Mouse (Mus musculus) CH12.LX (cell line): Measurements from ENCODE around the gene Mknk2. TPM values are rescaled to one million over a fixed set of nuclear protein-coding genes. Genes with fewer than 3 reads are reported as not detected.
A peak's percentile ranks its signal among the peaks of the same experiment; 100 is the strongest.

Experiments
- DNase-seq: peaks from one replicate; pipeline ENCODE4 v3.0.0-alpha.2; 2013; ENCODE audit errors: extremely low read depth
- H3K27ac ChIP-seq: 2 replicates; pipeline ENCODE4 v1.5.1; 2012; ENCODE audit warnings: low read depth, mild to moderate bottlenecking, control low read depth, moderate library complexity; ENCODE audit not compliant: insufficient read depth
- H3K27me3 ChIP-seq: replicated peaks from 2 replicates; pipeline ENCODE3; 2012; ENCODE audit warnings: inconsistent platforms
- H3K36me3 ChIP-seq, 2 experiments: replicated peaks in 1 of 2; 2 replicates each; pipeline versions ENCODE3 to v1.6.1; 2012; ENCODE audit warnings: inconsistent platforms in 1 of 2, low read length in 1 of 2, mild to moderate bottlenecking in 1 of 2, mixed read lengths in 1 of 2, moderate library complexity in 1 of 2; ENCODE audit not compliant: control insufficient read depth in 1 of 2, insufficient read depth in 1 of 2
- H3K4me1 ChIP-seq, 2 experiments: 2 replicates each; pipeline ENCODE4 v1.6.1; 2012; ENCODE audit warnings: inconsistent platforms in 1 of 2, moderate library complexity in 1 of 2; ENCODE audit not compliant: insufficient read depth in 2 of 2, control insufficient read depth in 1 of 2
- H3K4me2 ChIP-seq: 2 replicates; pipeline ENCODE4 v1.6.1; 2012; ENCODE audit warnings: low read depth, mild to moderate bottlenecking, control low read depth; ENCODE audit not compliant: poor library complexity, insufficient read depth, severe bottlenecking
- H3K4me3 ChIP-seq, 3 experiments: fragments of 150-350 bp in 1 of 3; sonication (generic) in 1 of 3; replicated peaks in 1 of 3; 2 replicates each; pipeline versions ENCODE3 to v1.5.1; 2011 to 2012; ENCODE audit warnings: low read depth in 2 of 3, low read length in 2 of 3, mild to moderate bottlenecking in 2 of 3, moderate library complexity in 2 of 3, control low read depth in 1 of 3, improper control_type of control experiment in 1 of 3, inconsistent platforms in 1 of 3, mixed read lengths in 1 of 3; ENCODE audit not compliant: poor library complexity in 1 of 3
- H3K79me2 ChIP-seq: replicated peaks from 2 replicates; pipeline ENCODE4 v1.6.1; 2012; ENCODE audit warnings: mild to moderate bottlenecking, moderate library complexity; ENCODE audit not compliant: control insufficient read depth, poor library complexity, insufficient read depth, severe bottlenecking; ENCODE audit errors: extremely low read depth
- H3K9ac ChIP-seq: 2 replicates; pipeline ENCODE4 v1.6.1; 2012; ENCODE audit warnings: low read depth, mild to moderate bottlenecking, control low read depth, moderate library complexity; ENCODE audit not compliant: insufficient read depth
- H3K9me3 ChIP-seq: replicated peaks from 2 replicates; pipeline ENCODE3; 2012; ENCODE audit warnings: low read length, inconsistent platforms, mixed read lengths
- BHLHE40 ChIP-seq: IDR thresholded peaks from 2 replicates; pipeline ENCODE4 v1.6.1; 2011; ENCODE audit warnings: mild to moderate bottlenecking, low read depth, low read length, improper control_type of control experiment
- CHD1 ChIP-seq: IDR thresholded peaks from 2 replicates; pipeline ENCODE4 v1.6.1; 2012; ENCODE audit warnings: low read depth, low read length, improper control_type of control experiment, inconsistent platforms
- CHD2 ChIP-seq: IDR thresholded peaks from 2 replicates; pipeline ENCODE4 v1.6.1; 2011; ENCODE audit warnings: low read length, improper control_type of control experiment
- CTCF ChIP-seq, 2 experiments: IDR thresholded peaks in 1 of 2; conservative IDR thresholded peaks in 1 of 2; 2 replicates each; pipeline ENCODE4 v1.5.1; 2011 to 2012; ENCODE audit warnings: low read depth in 2 of 2, low read length in 2 of 2, improper control_type of control experiment in 1 of 2, inconsistent platforms in 1 of 2, mild to moderate bottlenecking in 1 of 2, moderate library complexity in 1 of 2
- ELF1 ChIP-seq: IDR thresholded peaks from 2 replicates; pipeline ENCODE4 v1.6.1; 2014; ENCODE audit warnings: low read depth, mild to moderate bottlenecking, inconsistent platforms, low read length, improper control_type of control experiment
- EP300 ChIP-seq: IDR thresholded peaks from 2 replicates; pipeline ENCODE4 v1.6.1; 2011; ENCODE audit warnings: low read length, improper control_type of control experiment
- ETS1 ChIP-seq: conservative IDR thresholded peaks from 2 replicates; pipeline ENCODE4 v1.6.1; 2012; ENCODE audit warnings: low read depth, mild to moderate bottlenecking, inconsistent platforms, low read length, improper control_type of control experiment, moderate library complexity
- HCFC1 ChIP-seq: IDR thresholded peaks from 2 replicates; pipeline ENCODE4 v1.6.1; 2012; ENCODE audit warnings: low read depth, mild to moderate bottlenecking, inconsistent platforms, low read length, improper control_type of control experiment
- IRF4 ChIP-seq: IDR thresholded peaks from 2 replicates; pipeline ENCODE4 v1.6.1; 2014; ENCODE audit warnings: low read depth, mild to moderate bottlenecking, inconsistent platforms, low read length, improper control_type of control experiment
- JUN ChIP-seq: IDR thresholded peaks from 2 replicates; pipeline ENCODE4 v1.6.1; 2011; ENCODE audit warnings: low read depth, mild to moderate bottlenecking, low read length, improper control_type of control experiment, moderate library complexity; ENCODE audit not compliant: insufficient read depth
- JUND ChIP-seq: conservative IDR thresholded peaks from 2 replicates; pipeline ENCODE4 v1.6.1; 2011; ENCODE audit warnings: low read depth, low read length, improper control_type of control experiment
- KAT2A ChIP-seq: IDR thresholded peaks from 2 replicates; pipeline ENCODE4 v1.6.1; 2012; ENCODE audit warnings: low read length, improper control_type of control experiment, inconsistent platforms; ENCODE audit not compliant: insufficient replicate concordance
- MAFK ChIP-seq: IDR thresholded peaks from 2 replicates; pipeline ENCODE4 v1.6.1; 2011; ENCODE audit warnings: low read length, improper control_type of control experiment; ENCODE audit not compliant: insufficient replicate concordance
- MAX ChIP-seq: IDR thresholded peaks from 2 replicates; pipeline ENCODE4 v1.6.1; 2011; ENCODE audit warnings: low read length, improper control_type of control experiment
- MAZ ChIP-seq: IDR thresholded peaks from 2 replicates; pipeline ENCODE4 v1.6.1; 2012; ENCODE audit warnings: low read depth, mild to moderate bottlenecking, inconsistent platforms, low read length, improper control_type of control experiment, moderate library complexity
- MEF2A ChIP-seq: IDR thresholded peaks from 2 replicates; pipeline ENCODE4 v1.6.1; 2014; ENCODE audit warnings: low read depth, mild to moderate bottlenecking, inconsistent platforms, low read length, improper control_type of control experiment, borderline replicate concordance
- MXI1 ChIP-seq: IDR thresholded peaks from 2 replicates; pipeline ENCODE4 v1.6.1; 2011; ENCODE audit warnings: mild to moderate bottlenecking, low read depth, low read length, improper control_type of control experiment
- MYC ChIP-seq: IDR thresholded peaks from 2 replicates; pipeline ENCODE4 v1.6.1; 2011; ENCODE audit warnings: low read depth, mild to moderate bottlenecking, improper control_type of control experiment, low read length
- NELFE ChIP-seq: IDR thresholded peaks from 2 replicates; pipeline ENCODE4 v1.6.1; 2011; ENCODE audit warnings: low read depth, low read length, improper control_type of control experiment
- NRF1 ChIP-seq: IDR thresholded peaks from 2 replicates; pipeline ENCODE4 v1.6.1; 2014; ENCODE audit warnings: low read depth, mild to moderate bottlenecking, inconsistent platforms, low read length, improper control_type of control experiment, moderate library complexity
- POLR2A ChIP-seq: IDR thresholded peaks from 2 replicates; pipeline ENCODE4 v1.6.1; 2011; ENCODE audit warnings: low read depth, mild to moderate bottlenecking, improper control_type of control experiment, low read length
- POLR2AphosphoS2 ChIP-seq: IDR thresholded peaks from 2 replicates; pipeline ENCODE4 v1.6.1; 2011; ENCODE audit warnings: low read depth, low read length, improper control_type of control experiment
- SIN3A ChIP-seq: IDR thresholded peaks from 2 replicates; pipeline ENCODE4 v1.6.1; 2012; ENCODE audit warnings: low read length, improper control_type of control experiment, inconsistent platforms
- TBP ChIP-seq: conservative IDR thresholded peaks from 2 replicates; pipeline ENCODE4 v1.6.1; 2011; ENCODE audit warnings: low read depth, low read length, improper control_type of control experiment
- TCF12 ChIP-seq: IDR thresholded peaks from 2 replicates; pipeline ENCODE4 v1.6.1; 2014; ENCODE audit warnings: low read depth, mild to moderate bottlenecking, inconsistent platforms, low read length, improper control_type of control experiment
- ZMIZ1 ChIP-seq: IDR thresholded peaks from 2 replicates; pipeline ENCODE4 v1.6.1; 2012; ENCODE audit warnings: low read depth, mild to moderate bottlenecking, inconsistent platforms, low read length, improper control_type of control experiment
- ZNF384 ChIP-seq: IDR thresholded peaks from 2 replicates; pipeline ENCODE4 v1.6.1; 2012; ENCODE audit warnings: low read depth, low read length, improper control_type of control experiment, inconsistent platforms
- dilution Hi-C: fragments of 300-500 bp; cut with MboI; formaldehyde crosslinking; loops from 2 replicates; pipeline ENCODE4 v1.14.3; 2020; ENCODE audit warnings: low sequenced_read_pairs; ENCODE audit not compliant: extremely low pct_unique_long_range_greater_than_20kb, extremely low pct_ligation_motif_present
- in situ Hi-C: fragments of 300-500 bp; cut with MboI; formaldehyde crosslinking; loops from 3 replicates; pipeline ENCODE4 v1.14.3; 2019; ENCODE audit warnings: low sequenced_read_pairs, low pct_ligation_motif_present, low pct_unique_long_range_greater_than_20kb, mixed read lengths
- polyA plus RNA-seq: library from polyadenylated mRNA; unstranded; fragments of >175 nt; gene quantifications from 2 replicates; pipeline ENCODE4 v1.2.1, GENCODE M21; 2012; ENCODE audit warnings: low read depth; ENCODE audit not compliant: insufficient read length
- total RNA-seq, 2 experiments: library from RNA; depleted of rRNA; stranded (reverse); fragments of 300-350 nt in 1 of 2; fragments of >200 nt in 1 of 2; gene quantifications; 2 replicates each; pipeline ENCODE4 v1.2.3; 2012 to 2014

Gene Mknk2
- total and polyA plus RNA-seq, 3 experiments, result 91.5 to 199 (median 138) TPM

DNA sequence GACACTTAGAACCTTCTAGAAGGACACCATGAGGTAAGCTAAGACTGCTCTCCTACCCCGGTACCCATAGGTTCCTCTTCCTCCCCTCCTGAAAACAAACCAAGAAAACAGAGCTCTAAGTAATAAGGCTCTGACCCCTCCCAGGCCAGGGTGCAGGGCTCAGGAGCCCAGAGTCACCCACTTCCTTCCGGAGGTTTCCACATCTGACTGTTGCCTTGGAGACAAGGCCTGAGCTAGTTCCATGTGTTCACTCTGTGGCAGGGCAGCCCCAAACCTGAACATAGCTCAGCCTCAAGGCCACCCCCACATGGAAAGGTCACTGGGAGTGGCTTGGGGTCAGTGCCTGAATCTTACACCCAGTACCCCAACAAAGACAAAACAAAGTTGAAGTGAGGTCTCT is 17.3 kb upstream of the Mknk2 start:
- no peak; the same call in 1 of the 2 replicates for TF ChIP-seq JUN
- TF ChIP-seq IRF4, result peak; percentile 80
- TF ChIP-seq MYC, result peak; percentile 76; the same call in 1 of the 2 replicates
- no peak; the same call in 1 of the 2 replicates for TF ChIP-seq JUND
- peak; percentile 55; the same call in 1 of the 2 replicates for TF ChIP-seq POLR2A
- peak; percentile 73 for TF ChIP-seq BHLHE40
- TF ChIP-seq SIN3A, result peak; percentile 74
- TF ChIP-seq MEF2A, result peak; percentile 70; the same call in 1 of the 2 replicates
- peak; percentile 80 for TF ChIP-seq MAX
- TF ChIP-seq HCFC1, result peak; percentile 58
- peak; percentile 97 for TF ChIP-seq MXI1
- peak; percentile 59; the same call in 1 of the 2 replicates for TF ChIP-seq NELFE
- TF ChIP-seq POLR2AphosphoS2, result no peak
- peak; percentile 41; the same call in 1 of the 2 replicates for TF ChIP-seq TBP
- TF ChIP-seq CHD1, result no peak
- peak; percentile 76 for TF ChIP-seq EP300
- TF ChIP-seq ELF1, result peak; percentile 83
- TF ChIP-seq ETS1, result peak; percentile 95
- 0 out of 2 replicates have a peak, but pooled peaks have one; percentile 2 for TF ChIP-seq KAT2A
- TF ChIP-seq, all 38 proteins: peak for 15
- dilution Hi-C loops (no loop called here), in situ Hi-C loops (loop anchor here (25.0 kb wide), 1 partner anchor 258 kb away; the partner anchor contains the start of gene Tcf3)
- H3K9ac ChIP-seq, result peak overlapping the region; percentile 61
- peak overlapping the region; percentile 91 for H3K4me2 ChIP-seq
- H3K27me3 ChIP-seq, result no peaks in the 10 kb centered on the region
- peaks cover 27% of the 10 kb centered on the region for H3K79me2 ChIP-seq
- H3K27ac ChIP-seq, result peak overlapping the region; percentile 100
- H3K4me1 ChIP-seq, result peaks cover 56 to 94% of the 10 kb centered on the region in 2 experiments
- peaks cover 11 to 38% of the 10 kb centered on the region in 2 experiments for H3K36me3 ChIP-seq
- H3K4me3 ChIP-seq, result peak overlapping the region; percentile 21 to 56 (median 21)
- DNase-seq, result peak; percentile 96
- H3K9me3 ChIP-seq, result no peaks in the 10 kb centered on the region

GRCm38 (mm10) chr10:80694159-80694938 is 16.4 kb upstream of the Mknk2 start:
- Histone ChIP-seq H3K27me3 (no peaks in the 10 kb centered on the region), H3K36me3 (peaks cover 20 to 47% of the 10 kb centered on the region in 2 experiments), H3K27ac (peak overlapping the region; percentile 100), H3K4me2 (peak overlapping the region; percentile 91), H3K4me1 (peaks cover 53 to 95% of the 10 kb centered on the region in 2 experiments), H3K79me2 (peaks cover 22% of the 10 kb centered on the region), H3K9me3 (no peaks in the 10 kb centered on the region), H3K9ac (peak overlapping the region; percentile 61), H3K4me3 (peak overlapping the region in 2 of 3 experiments; percentile 21 to 56)
- TF ChIP-seq BHLHE40, result peak; percentile 75
- TF ChIP-seq MXI1, result peak; percentile 47; the same call in 1 of the 2 replicates
- peak; percentile 55 for TF ChIP-seq EP300
- peak; percentile 52 for TF ChIP-seq POLR2A
- no peak for TF ChIP-seq MAZ
- TF ChIP-seq POLR2AphosphoS2, result no peak
- no peak for TF ChIP-seq MAFK
- peak; percentile 34; the same call in 1 of the 2 replicates for TF ChIP-seq MEF2A
- TF ChIP-seq IRF4, result peak; percentile 36; the same call in 1 of the 2 replicates
- 0 out of 2 replicates have a peak, but pooled peaks have one; percentile 28 for TF ChIP-seq KAT2A
- peak; percentile 69; the same call in 1 of the 2 replicates for TF ChIP-seq CHD1
- peak; percentile 88 for TF ChIP-seq SIN3A
- TF ChIP-seq MAX, result 0 out of 2 replicates have a peak, but pooled peaks have one; percentile 53
- no peak for TF ChIP-seq ZNF384
- 0 out of 2 replicates have a peak, but pooled peaks have one; percentile 11 for TF ChIP-seq NRF1
- peak; percentile 12; the same call in 1 of the 2 replicates for TF ChIP-seq ZMIZ1
- 0 out of 2 replicates have a peak, but pooled peaks have one; percentile 8 for TF ChIP-seq CHD2
- TF ChIP-seq ELF1, result peak; percentile 53; the same call in 1 of the 2 replicates
- peak; percentile 86; the same call in 1 of the 2 replicates for TF ChIP-seq TCF12
- TF ChIP-seq ETS1, result peak; percentile 98
- no peak for TF ChIP-seq CTCF (conservative IDR thresholded peaks at IDR 0.05 in 1 of 2, IDR thresholded peaks at IDR 0.05 in 1 of 2; ENCODE audit: low read depth in 2 of 2, low read length in 2 of 2)
- no peak for DNase-seq
- in situ Hi-C loops (loop anchor here (25.0 kb wide), 1 partner anchor 257 kb away; the partner anchor contains the start of gene Tcf3), dilution Hi-C loops (no loop called here)
